Mouse (Mus musculus) heart, adult 2 months (tissue): ENCODE measurements around the gene Aptx. TPM values are rescaled to one million over a fixed set of nuclear protein-coding genes. Genes with fewer than 3 reads are reported as not detected.

Source experiments
- DNase-seq, 2 experiments: peaks; one replicate each; pipeline ENCODE4 v3.0.0; 2021
- H3K27ac ChIP-seq: fragments of 200-600 bp; 2 replicates; pipeline ENCODE4 v1.8.1; 2022
- H3K27me3 ChIP-seq: fragments of 200-500 bp; 2 replicates; pipeline ENCODE4 v1.6.1; 2012; ENCODE audit warnings: mild to moderate bottlenecking, low read length, inconsistent platforms, mixed read lengths; ENCODE audit not compliant: control insufficient read depth, insufficient read depth
- H3K36me3 ChIP-seq: fragments of 200-500 bp; 2 replicates; pipeline ENCODE4 v1.6.1; 2012; ENCODE audit warnings: low read length, inconsistent platforms; ENCODE audit not compliant: control insufficient read depth, insufficient read depth
- H3K4me1 ChIP-seq: fragments of 200-500 bp; 2 replicates; pipeline ENCODE4 v1.6.1; 2011; ENCODE audit warnings: low read length; ENCODE audit not compliant: control insufficient read depth, insufficient read depth
- H3K4me3 ChIP-seq: fragments of 200-600 bp; 2 replicates; pipeline ENCODE4 v1.8.1; 2022
- H3K79me2 ChIP-seq: fragments of 200-500 bp; replicated peaks from 2 replicates; pipeline ENCODE4 v1.6.1; 2012; ENCODE audit warnings: mild to moderate bottlenecking, inconsistent platforms, low read length, moderate library complexity, mixed read lengths; ENCODE audit not compliant: control insufficient read depth, insufficient read depth
- H3K9ac ChIP-seq: fragments of 200-500 bp; 2 replicates; pipeline ENCODE4 v1.6.1; 2012; ENCODE audit warnings: low read depth, mild to moderate bottlenecking, control low read depth, inconsistent platforms, low read length, mixed read lengths
- CTCF ChIP-seq: fragments of 200-600 bp; IDR thresholded peaks from 2 replicates; pipeline ENCODE4 v1.8.1; 2022; ENCODE audit warnings: antibody characterized with exemption, mild to moderate bottlenecking, moderate library complexity
- EP300 ChIP-seq: fragments of 200-500 bp; IDR thresholded peaks from 2 replicates; pipeline ENCODE4 v1.6.1; 2011; ENCODE audit warnings: low read depth, low read length, control low read depth; ENCODE audit not compliant: insufficient read depth
- POLR2A ChIP-seq: fragments of 200-500 bp; IDR thresholded peaks from 2 replicates; pipeline ENCODE4 v1.6.1; 2011; ENCODE audit warnings: mild to moderate bottlenecking, low read depth, low read length, control low read depth; ENCODE audit not compliant: insufficient read depth
- whole genome bisulfite sequencing: fragments of 180-500 bp; shearing (Covaris S2); methylation state at CpG from one replicate; pipeline ENCODE4 v1.1.7; 2018; 5-methylcytosine and 5-hydroxymethylcytosine counted together
- intact Hi-C: fragments of 180-260 bp; cut with DNase I; formaldehyde crosslinking; loops from one replicate; pipeline ENCODE4 v1.15.1; 2025
- polyA plus RNA-seq: library from polyadenylated mRNA; depleted of rRNA; stranded (reverse); fragments of >200 nt; gene quantifications from 2 replicates; pipeline ENCODE4 v1.2.3, GENCODE M21; 2012
- total RNA-seq, 2 experiments: library from RNA; stranded (reverse); gene quantifications; 2 replicates each; pipeline ENCODE4 v1.2.3; 2021

Gene Aptx
- total and polyA plus RNA-seq, 3 experiments: 7.6 to 16.8 (median 14.4) TPM

- Histone ChIP-seq H3K9ac (no peak overlapping the region), H3K27ac (no peak overlapping the region), H3K4me1 (no peaks in the 10 kb centered on the region), H3K79me2 (no peaks in the 10 kb centered on the region), H3K4me3 (no peak overlapping the region), H3K36me3 (no peaks in the 10 kb centered on the region), H3K27me3 (no peaks in the 10 kb centered on the region)
- WGBS: 88% methylated on average over 5 of the region's 5 CpGs
- intact Hi-C loops: loop anchor here (1.0 to 5.0 kb wide), 2 partner anchors 381 to 545 kb away; no protein-coding TSS in a partner anchor
- DNase-seq: no peak
- TF ChIP-seq CTCF (no peak), POLR2A (no peak), EP300 (no peak)
Measured at GRCm38 (mm10) chr4:40682359-40682758, 20.6 kb downstream of the Aptx start.

- TF ChIP-seq CTCF: peak; percentile 89
- TF ChIP-seq POLR2A: no peak
- WGBS: 13% methylated on average over 3 of the region's 3 CpGs
- H3K79me2 ChIP-seq: no peaks in the 10 kb centered on the region
- H3K27ac ChIP-seq: no peak overlapping the region
- no peak overlapping the region for H3K9ac ChIP-seq
- H3K4me3 ChIP-seq: no peak overlapping the region
- peak; percentile 26 to 58 for DNase-seq
- intact Hi-C loops: loop anchor here (1.0 to 5.0 kb wide), 2 partner anchors 381 to 545 kb away; no protein-coding TSS in a partner anchor
- H3K36me3 ChIP-seq: no peaks in the 10 kb centered on the region
- H3K4me1 ChIP-seq: no peaks in the 10 kb centered on the region
- H3K27me3 ChIP-seq: no peaks in the 10 kb centered on the region
Measured at GRCm38 (mm10) chr4:40681908-40682307, 21.1 kb downstream of the Aptx start.

- no peaks in the 10 kb centered on the region for H3K36me3 ChIP-seq
- TF ChIP-seq EP300: no peak
- TF ChIP-seq CTCF: peak; percentile 91
- TF ChIP-seq POLR2A: no peak
- no peak overlapping the region for H3K9ac ChIP-seq
- no peaks in the 10 kb centered on the region for H3K79me2 ChIP-seq
- H3K4me3 ChIP-seq: no peak overlapping the region
- no peaks in the 10 kb centered on the region; the same call in 1 of the 2 replicates for H3K27me3 ChIP-seq
- DNase-seq: peak in 1 of 2 experiments; percentile 38
- H3K27ac ChIP-seq: no peak overlapping the region
- intact Hi-C loops: loop anchor here (5.0 kb wide), 1 partner anchor 543 kb away; no protein-coding TSS in a partner anchor
- no peaks in the 10 kb centered on the region for H3K4me1 ChIP-seq
- 50% methylated on average over 5 of the region's 5 CpGs for WGBS
Measured at GRCm38 (mm10) chr4:40680250-40680860, 22.6 kb downstream of the Aptx start.

GRCm38 (mm10) chr4:40677132-40677531, 25.9 kb downstream of the Aptx start:
- Histone ChIP-seq H3K79me2 (no peaks in the 10 kb centered on the region), H3K36me3 (no peaks in the 10 kb centered on the region), H3K4me1 (no peaks in the 10 kb centered on the region), H3K9ac (no peak overlapping the region), H3K27me3 (no peaks in the 10 kb centered on the region; the same call in 1 of the 2 replicates), H3K4me3 (no peak overlapping the region), H3K27ac (no peak overlapping the region)
- no peak for DNase-seq
- intact Hi-C loops: no loop called here
- WGBS: 34% methylated on average over 5 of the region's 5 CpGs
- TF ChIP-seq CTCF (peak; percentile 44), POLR2A (no peak)

- 25% methylated on average over 14 of the region's 14 CpGs for WGBS
- Histone ChIP-seq H3K27ac (no peak overlapping the region), H3K4me3 (no peak overlapping the region), H3K4me1 (no peaks in the 10 kb centered on the region), H3K27me3 (no peaks in the 10 kb centered on the region; the same call in 1 of the 2 replicates), H3K79me2 (no peaks in the 10 kb centered on the region), H3K9ac (no peak overlapping the region), H3K36me3 (no peaks in the 10 kb centered on the region)
- intact Hi-C loops: no loop called here
- no peak for TF ChIP-seq POLR2A
- no peak for TF ChIP-seq CTCF
- no peak for TF ChIP-seq EP300
- DNase-seq: no peak
Measured at GRCm38 (mm10) chr4:40676338-40676737, 26.7 kb downstream of the Aptx start.

- TF ChIP-seq EP300: no peak
- TF ChIP-seq POLR2A: no peak
- no peak for TF ChIP-seq CTCF
- no peak overlapping the region for H3K4me3 ChIP-seq
- no peak for DNase-seq
- H3K9ac ChIP-seq: no peak overlapping the region
- no peaks in the 10 kb centered on the region; the same call in 1 of the 2 replicates for H3K27me3 ChIP-seq
- intact Hi-C loops: no loop called here
- no peaks in the 10 kb centered on the region for H3K79me2 ChIP-seq
- no peaks in the 10 kb centered on the region for H3K4me1 ChIP-seq
- no peak overlapping the region for H3K27ac ChIP-seq
- H3K36me3 ChIP-seq: no peaks in the 10 kb centered on the region
- 89% methylated on average over 5 of the region's 5 CpGs for WGBS
Measured at GRCm38 (mm10) chr4:40673526-40673925, 29.5 kb downstream of the Aptx start.
